Comparison of ENCODE assay signal across 8 mouse cellular contexts in the genomic region with DNA sequence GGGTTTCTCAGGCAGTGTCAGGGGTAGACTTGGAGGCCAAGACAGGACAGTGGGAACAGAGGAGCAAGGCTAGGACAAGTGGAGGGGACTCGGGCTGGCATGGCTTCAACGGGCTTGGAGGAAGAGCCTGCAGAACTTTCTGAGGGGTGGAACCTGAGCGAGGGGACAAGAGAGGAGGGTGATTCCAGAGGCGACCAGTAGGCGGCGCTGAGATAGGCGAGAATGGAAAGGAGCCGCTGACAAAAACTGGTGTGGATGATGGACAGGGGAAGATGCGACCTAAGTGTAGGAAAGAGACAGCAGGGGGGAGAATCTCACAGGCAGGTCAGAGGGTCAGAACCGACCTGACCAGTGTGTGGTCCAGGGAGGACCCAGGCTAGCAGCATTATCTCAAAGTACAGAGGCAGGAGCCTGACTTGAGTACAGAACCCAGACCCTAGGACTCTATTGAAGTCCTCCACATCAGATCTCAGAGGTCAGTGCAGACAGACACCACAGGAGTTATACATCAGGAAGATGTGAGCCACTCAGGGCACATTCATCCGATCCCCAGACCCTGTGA. TPM values are rescaled to one million over a fixed set of nuclear protein-coding genes. Genes with fewer than 3 reads are reported as not detected.
DNase-seq lines count a peak whose midpoint lies in the region; ATAC-seq and TF ChIP-seq lines count a peak whose summit lies in the region.

No protein-coding gene starts in this region.

- no peak overlapping the region for H3K4me2 ChIP-seq in hindbrain, embryonic 13.5 days
- no peak overlapping the region for H3K4me2 ChIP-seq in limb, embryonic 14.5 days (replicated peaks; ENCODE audit: low read depth, low read length, severe bottlenecking)
- no peak overlapping the region for H3K4me2 ChIP-seq in neural tube, embryonic 11.5 days (ENCODE audit: low read depth)

- DNase-seq in hindbrain, embryonic 10.5 days (ENCODE audit: low spot score), result peak; percentile 75
- peak; percentile 82 for DNase-seq in adrenal gland, postnatal 14 days
- peak; percentile 77 for DNase-seq in embryonic facial prominence, embryonic 10.5 days (ENCODE audit: low spot score)
- peak; percentile 55 for DNase-seq in kidney, adult 2 months
- DNase-seq in limb, embryonic 14.5 days (ENCODE audit: low spot score), result peak; percentile 38
- DNase-seq in neural tube, embryonic 11.5 days (ENCODE audit: low spot score), result peak; percentile 73
- DNase-seq in thymus, postnatal 10 days (ENCODE audit: low spot score in 2 of 2), result peak; percentile 23 to 79

- H3K9me3 ChIP-seq in hindbrain, embryonic 10.5 days, result no peaks in the 10 kb centered on the region
- no peaks in the 10 kb centered on the region for H3K9me3 ChIP-seq in hindbrain, embryonic 13.5 days
- no peaks in the 10 kb centered on the region for H3K9me3 ChIP-seq in embryonic facial prominence, embryonic 10.5 days
- no peaks in the 10 kb centered on the region for H3K9me3 ChIP-seq in limb, embryonic 14.5 days (ENCODE audit: control insufficient read depth, low read length)
- H3K9me3 ChIP-seq in neural tube, embryonic 11.5 days (ENCODE audit: control insufficient read depth, low read length), result no peaks in the 10 kb centered on the region

- no peak for TF ChIP-seq POLR2A in kidney, adult 2 months (IDR thresholded peaks at IDR 0.05; ENCODE audit: low read depth, low read length)
- no peak for TF ChIP-seq POLR2A in limb, embryonic 14.5 days (IDR thresholded peaks at IDR 0.05; ENCODE audit: borderline replicate concordance, extremely low read depth, insufficient read depth, insufficient read length)

- peaks cover 33% of the 10 kb centered on the region; the same call in 1 of the 2 replicates for H3K4me1 ChIP-seq in hindbrain, embryonic 10.5 days (replicated peaks)
- H3K4me1 ChIP-seq in hindbrain, embryonic 13.5 days (replicated peaks), result peaks cover 6% of the 10 kb centered on the region; the same call in 1 of the 2 replicates
- peaks cover 14% of the 10 kb centered on the region for H3K4me1 ChIP-seq in embryonic facial prominence, embryonic 10.5 days
- no peaks in the 10 kb centered on the region for H3K4me1 ChIP-seq in kidney, adult 2 months (ENCODE audit: control insufficient read depth, insufficient read depth, low read length)
- no peaks in the 10 kb centered on the region for H3K4me1 ChIP-seq in limb, embryonic 14.5 days (ENCODE audit: control insufficient read depth, insufficient read depth, low read length)
- no peaks in the 10 kb centered on the region for H3K4me1 ChIP-seq in neural tube, embryonic 11.5 days (ENCODE audit: control insufficient read depth, insufficient read depth, low read length)

- H3K4me3 ChIP-seq in hindbrain, embryonic 10.5 days, result no peak overlapping the region
- H3K4me3 ChIP-seq in hindbrain, embryonic 13.5 days, result no peak overlapping the region
- H3K4me3 ChIP-seq in embryonic facial prominence, embryonic 10.5 days, result no peak overlapping the region
- H3K4me3 ChIP-seq in kidney, adult 2 months (ENCODE audit: insufficient read depth, low read depth, low read length), result no peak overlapping the region
- no peak overlapping the region for H3K4me3 ChIP-seq in limb, embryonic 14.5 days (replicated peaks; ENCODE audit: low read length)
- no peak overlapping the region for H3K4me3 ChIP-seq in neural tube, embryonic 11.5 days (ENCODE audit: low read depth, low read length)

- no peak overlapping the region for H3K27ac ChIP-seq in hindbrain, embryonic 10.5 days
- no peak overlapping the region for H3K27ac ChIP-seq in hindbrain, embryonic 13.5 days
- H3K27ac ChIP-seq in embryonic facial prominence, embryonic 10.5 days (replicated peaks), result no peak overlapping the region
- no peak overlapping the region for H3K27ac ChIP-seq in kidney, adult 2 months (ENCODE audit: insufficient read depth, low read depth, low read length)
- no peak overlapping the region for H3K27ac ChIP-seq in limb, embryonic 14.5 days (replicated peaks; ENCODE audit: low read depth, low read length)
- H3K27ac ChIP-seq in neural tube, embryonic 11.5 days (ENCODE audit: low read depth, low read length), result no peak overlapping the region

- peaks cover 64% of the 10 kb centered on the region for H3K27me3 ChIP-seq in hindbrain, embryonic 10.5 days (ENCODE audit: insufficient read depth, poor library complexity, severe bottlenecking)
- H3K27me3 ChIP-seq in hindbrain, embryonic 13.5 days, result peaks cover 57% of the 10 kb centered on the region
- H3K27me3 ChIP-seq in embryonic facial prominence, embryonic 10.5 days (replicated peaks; ENCODE audit: low read depth, poor library complexity, severe bottlenecking), result peaks cover 75% of the 10 kb centered on the region
- no peaks in the 10 kb centered on the region for H3K27me3 ChIP-seq in kidney, adult 2 months (replicated peaks; ENCODE audit: control insufficient read depth, insufficient read depth, low read length)
- H3K27me3 ChIP-seq in limb, embryonic 14.5 days (ENCODE audit: control insufficient read depth, insufficient read depth, low read length), result peaks cover 21% of the 10 kb centered on the region
- H3K27me3 ChIP-seq in neural tube, embryonic 11.5 days (ENCODE audit: control insufficient read depth, insufficient read depth, low read length), result peaks cover 2% of the 10 kb centered on the region; the same call in 1 of the 2 replicates

- TF ChIP-seq CTCF in kidney, adult 2 months (conservative IDR thresholded peaks at IDR 0.05; ENCODE audit: insufficient read depth, insufficient read length, low read depth, low read length), result peak; percentile 74

- WGBS in hindbrain, embryonic 10.5 days, result 9% methylated on average over 11 of the region's 11 CpGs
- 11% methylated on average over 11 of the region's 11 CpGs for WGBS in hindbrain, embryonic 13.5 days
- WGBS in embryonic facial prominence, embryonic 10.5 days, result 10% methylated on average over 11 of the region's 11 CpGs
- 12% methylated on average over 11 of the region's 11 CpGs for WGBS in kidney, adult 2 months
- WGBS in limb, embryonic 14.5 days, result 5% methylated on average over 11 of the region's 11 CpGs
- 11% methylated on average over 11 of the region's 11 CpGs for WGBS in neural tube, embryonic 11.5 days

- no peak for ATAC-seq in hindbrain, embryonic 13.5 days (ENCODE audit: low FRiP score)
- no peak for ATAC-seq in limb, embryonic 14.5 days (ENCODE audit: low FRiP score, low read depth)
- no peak for ATAC-seq in neural tube, embryonic 11.5 days (ENCODE audit: insufficient read depth, low FRiP score, low TSS enrichment)

- no peaks in the 10 kb centered on the region for H3K36me3 ChIP-seq in hindbrain, embryonic 10.5 days
- H3K36me3 ChIP-seq in hindbrain, embryonic 13.5 days, result no peaks in the 10 kb centered on the region
- no peaks in the 10 kb centered on the region for H3K36me3 ChIP-seq in embryonic facial prominence, embryonic 10.5 days (replicated peaks)
- H3K36me3 ChIP-seq in kidney, adult 2 months (ENCODE audit: control insufficient read depth, insufficient read depth, low read length), result no peaks in the 10 kb centered on the region
- H3K36me3 ChIP-seq in limb, embryonic 14.5 days (ENCODE audit: control insufficient read depth, insufficient read depth, low read length), result no peaks in the 10 kb centered on the region
- H3K36me3 ChIP-seq in neural tube, embryonic 11.5 days (ENCODE audit: control insufficient read depth, insufficient read depth, low read length), result no peaks in the 10 kb centered on the region

- H3K9ac ChIP-seq in hindbrain, embryonic 13.5 days, result no peak overlapping the region
- H3K9ac ChIP-seq in limb, embryonic 14.5 days (ENCODE audit: low read depth, low read length, severe bottlenecking), result no peak overlapping the region
- H3K9ac ChIP-seq in neural tube, embryonic 11.5 days (ENCODE audit: low read length), result no peak overlapping the region

RNA-seq across cellular contexts. Expression of gene Kcng1, which starts 7.1 kb away (rescaled TPM):
- polyA plus RNA-seq in hindbrain, embryonic 10.5 days (2016; fragmentation: Nextera tagmentation; extraction: Ambion mirVana), result 2.2 and 3.2 TPM in 2 replicates
- 0.99 and 1.1 TPM in 2 replicates for polyA plus RNA-seq in hindbrain, embryonic 13.5 days (2015; fragmentation: Nextera tagmentation; extraction: Ambion mirVana)
- total RNA-seq in adrenal gland, postnatal 14 days (2021), result 0.08 TPM in 1 of 2 replicates, not detected in the other
- 1.2 and 1.4 TPM in 2 replicates for polyA plus RNA-seq in embryonic facial prominence, embryonic 10.5 days (2016; fragmentation: Nextera tagmentation; extraction: Ambion mirVana)
- polyA plus RNA-seq in kidney, adult 2 months (2012; rRNA removed), result 0.77 and 0.95 TPM in 2 replicates
- polyA plus RNA-seq in limb, embryonic 14.5 days (2012; rRNA removed), result 0.59 and 1.1 TPM in 2 replicates
- 0.78 and 1.1 TPM in 2 replicates for polyA plus RNA-seq in limb, embryonic 14.5 days (2014; fragmentation: Nextera tagmentation; extraction: Ambion mirVana)
- polyA plus RNA-seq in neural tube, embryonic 11.5 days (2014; fragmentation: Nextera tagmentation; extraction: Ambion mirVana), result 0.34 and 0.52 TPM in 2 replicates

RNA-seq across cellular contexts. Expression of gene Mocs3, which starts 44.0 kb away (rescaled TPM):
- polyA plus RNA-seq in hindbrain, embryonic 10.5 days (2016; fragmentation: Nextera tagmentation; extraction: Ambion mirVana), result 7.0 and 7.6 TPM in 2 replicates
- polyA plus RNA-seq in hindbrain, embryonic 13.5 days (2015; fragmentation: Nextera tagmentation; extraction: Ambion mirVana), result 7.0 and 7.7 TPM in 2 replicates
- 11.9 and 12.2 TPM in 2 replicates for total RNA-seq in adrenal gland, postnatal 14 days (2021)
- polyA plus RNA-seq in embryonic facial prominence, embryonic 10.5 days (2016; fragmentation: Nextera tagmentation; extraction: Ambion mirVana), result 6.4 and 6.6 TPM in 2 replicates
- 9.3 and 14.8 TPM in 2 replicates for polyA plus RNA-seq in kidney, adult 2 months (2012; rRNA removed)
- polyA plus RNA-seq in limb, embryonic 14.5 days (2012; rRNA removed), result 12.2 and 16.5 TPM in 2 replicates
- 8.3 and 10.6 TPM in 2 replicates for polyA plus RNA-seq in limb, embryonic 14.5 days (2014; fragmentation: Nextera tagmentation; extraction: Ambion mirVana)
- 8.2 and 8.9 TPM in 2 replicates for polyA plus RNA-seq in neural tube, embryonic 11.5 days (2014; fragmentation: Nextera tagmentation; extraction: Ambion mirVana)

RNA-seq across cellular contexts. Expression of gene Dpm1, which starts 44.1 kb away (rescaled TPM):
- polyA plus RNA-seq in hindbrain, embryonic 10.5 days (2016; fragmentation: Nextera tagmentation; extraction: Ambion mirVana), result 72.3 and 78.8 TPM in 2 replicates
- polyA plus RNA-seq in hindbrain, embryonic 13.5 days (2015; fragmentation: Nextera tagmentation; extraction: Ambion mirVana), result 70.4 and 71.3 TPM in 2 replicates
- 116 and 126 TPM in 2 replicates for total RNA-seq in adrenal gland, postnatal 14 days (2021)
- polyA plus RNA-seq in embryonic facial prominence, embryonic 10.5 days (2016; fragmentation: Nextera tagmentation; extraction: Ambion mirVana), result 71.5 and 72.5 TPM in 2 replicates
- 35.8 and 36.6 TPM in 2 replicates for polyA plus RNA-seq in kidney, adult 2 months (2012; rRNA removed)
- 15.7 and 18.4 TPM in 2 replicates for polyA plus RNA-seq in limb, embryonic 14.5 days (2012; rRNA removed)
- 90.4 and 90.6 TPM in 2 replicates for polyA plus RNA-seq in limb, embryonic 14.5 days (2014; fragmentation: Nextera tagmentation; extraction: Ambion mirVana)
- polyA plus RNA-seq in neural tube, embryonic 11.5 days (2014; fragmentation: Nextera tagmentation; extraction: Ambion mirVana), result 48.7 and 54.0 TPM in 2 replicates

RNA-seq across cellular contexts. Expression of gene Gm20716, which starts 44.3 kb away (rescaled TPM):
- 15.6 and 16.7 TPM in 2 replicates for polyA plus RNA-seq in hindbrain, embryonic 10.5 days (2016; fragmentation: Nextera tagmentation; extraction: Ambion mirVana)
- 23.1 and 25.4 TPM in 2 replicates for polyA plus RNA-seq in hindbrain, embryonic 13.5 days (2015; fragmentation: Nextera tagmentation; extraction: Ambion mirVana)
- 25.8 and 28.0 TPM in 2 replicates for total RNA-seq in adrenal gland, postnatal 14 days (2021)
- polyA plus RNA-seq in embryonic facial prominence, embryonic 10.5 days (2016; fragmentation: Nextera tagmentation; extraction: Ambion mirVana), result 17.9 and 20.7 TPM in 2 replicates
- 3.4 and 8.5 TPM in 2 replicates for polyA plus RNA-seq in kidney, adult 2 months (2012; rRNA removed)
- polyA plus RNA-seq in limb, embryonic 14.5 days (2012; rRNA removed), result 14.5 and 28.6 TPM in 2 replicates
- 22.9 and 27.8 TPM in 2 replicates for polyA plus RNA-seq in limb, embryonic 14.5 days (2014; fragmentation: Nextera tagmentation; extraction: Ambion mirVana)
- polyA plus RNA-seq in neural tube, embryonic 11.5 days (2014; fragmentation: Nextera tagmentation; extraction: Ambion mirVana), result 26.5 and 26.8 TPM in 2 replicates
